Mouse (Mus musculus): ENCODE results near the gene Adora1.

DNA sequence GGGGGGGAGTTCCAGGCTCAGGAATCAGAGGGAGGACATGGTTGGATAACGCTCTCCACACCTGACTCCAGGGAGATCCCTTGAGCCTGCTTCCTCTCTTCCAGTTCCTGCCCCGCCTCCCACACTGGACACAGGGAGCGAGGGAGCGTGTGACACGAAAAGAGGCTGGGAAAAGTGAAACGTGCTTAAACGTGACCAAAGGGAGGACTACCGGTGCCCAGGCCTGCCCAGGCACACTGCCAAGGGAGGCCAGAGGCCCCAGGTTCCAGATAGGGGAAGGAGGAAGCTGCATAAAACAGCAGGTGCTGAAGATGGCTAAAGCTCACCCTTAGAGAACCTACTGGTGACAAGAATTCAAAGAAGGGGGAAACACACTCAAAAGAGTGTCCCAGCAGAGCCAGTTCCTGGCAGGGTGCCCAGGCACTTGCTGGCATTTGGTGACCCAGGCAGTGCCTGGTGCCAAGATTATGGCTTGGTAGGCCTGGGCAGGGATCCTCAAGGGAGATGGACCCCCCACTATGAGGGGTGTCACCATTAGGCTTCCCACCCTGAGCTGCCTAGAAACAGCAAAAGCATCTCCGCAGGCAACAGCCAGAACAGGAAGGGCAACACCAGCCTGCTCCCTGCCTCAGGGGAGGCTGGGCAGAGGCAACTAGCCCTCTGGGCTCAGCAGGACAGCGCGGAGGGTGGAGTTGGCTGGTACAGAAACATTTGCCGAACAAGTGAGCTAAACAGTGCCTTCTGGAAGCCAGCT, 2.3 kb downstream of the Adora1 start:
- TF ChIP-seq POLR2A (IDR thresholded peaks at IDR 0.05; ENCODE audit: low read depth, low read length) (no peak), CTCF (IDR thresholded peaks at IDR 0.05; ENCODE audit: extremely low read depth, insufficient read length, insufficient replicate concordance, low read depth, low read length) (no peak)

Measured in small intestine, adult 2 months (tissue).